Mouse (Mus musculus) spleen, adult 2 months (tissue): ENCODE data around the gene Fntb.
"Not testable (repeated sequence)": the region's sequence is repeated elsewhere in the genome, so short reads cannot be mapped to it uniquely, and the experiment has no call there.

Experiments used
- CTCF ChIP-seq: fragments of 200-500 bp; IDR thresholded peaks from 2 replicates; pipeline ENCODE4 v1.5.1; 2011; ENCODE audit warnings: mild to moderate bottlenecking, inconsistent platforms; ENCODE audit not compliant: insufficient read depth, insufficient read length, insufficient replicate concordance; ENCODE audit errors: extremely low read depth
- POLR2A ChIP-seq: fragments of 200-500 bp; IDR thresholded peaks from 2 replicates; pipeline ENCODE4 v1.6.1; 2011; ENCODE audit warnings: low read depth, low read length, inconsistent platforms

- not testable (repeated sequence) for TF ChIP-seq CTCF, POLR2A
Measured at GRCm38 (mm10) chr12:76792540-76792939, 27.2 kb downstream of the Fntb start.
